Mouse (Mus musculus): ENCODE results near the gene Hist1h4b. TPM values are rescaled to one million over a fixed set of nuclear protein-coding genes. Genes with fewer than 3 reads are reported as not detected.

The Hist1h4b gene
- polyA plus RNA-seq, 1 experiment: 27.4 TPM

DNA sequence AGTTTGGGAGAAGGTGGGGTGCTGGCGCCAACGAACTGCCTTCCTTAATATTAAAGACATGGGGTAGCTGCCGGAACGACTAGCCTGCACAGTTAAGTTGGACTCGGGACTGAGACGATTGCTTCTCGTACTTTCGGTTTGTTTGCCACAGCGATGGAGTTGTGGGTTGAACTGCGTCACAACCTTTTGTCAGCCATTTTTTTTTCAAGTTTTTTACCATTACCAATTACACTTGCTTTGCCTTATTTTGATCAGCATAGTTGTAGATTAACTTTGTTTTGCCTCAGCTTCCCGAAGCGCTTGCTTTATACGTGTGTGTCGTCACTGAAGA, 16.9 kb upstream of the Hist1h4b start:
- peak in 1 of 2 experiments; percentile 88 for DNase-seq (ENCODE audit: low read depth in 1 of 2, low spot score in 2 of 2)
- H3K4me1 ChIP-seq (ENCODE audit: control insufficient read depth, insufficient read depth, insufficient read length): no peaks in the 10 kb centered on the region; the same call in 1 of the 2 replicates
- WGBS: under 1% methylated on average over 14 of the region's 14 CpGs
- no peaks in the 10 kb centered on the region for H3K27me3 ChIP-seq (ENCODE audit: control insufficient read depth, insufficient read depth, low read length)
- H3K36me3 ChIP-seq (ENCODE audit: control insufficient read depth, insufficient read depth, low read length): no peaks in the 10 kb centered on the region; the same call in 1 of the 2 replicates
- TF ChIP-seq CTCF (IDR thresholded peaks at IDR 0.05; ENCODE audit: extremely low read depth, insufficient read depth, insufficient read length, insufficient replicate concordance) (no peak), POLR2A (IDR thresholded peaks at IDR 0.05; ENCODE audit: low read depth, low read length) (peak; percentile 33)
- H3K4me3 ChIP-seq (ENCODE audit: extremely low read depth, insufficient read depth, insufficient read length): peak overlapping the region; percentile 67
- H3K27ac ChIP-seq (ENCODE audit: insufficient read depth, low read length): peak overlapping the region; percentile 98

DNA sequence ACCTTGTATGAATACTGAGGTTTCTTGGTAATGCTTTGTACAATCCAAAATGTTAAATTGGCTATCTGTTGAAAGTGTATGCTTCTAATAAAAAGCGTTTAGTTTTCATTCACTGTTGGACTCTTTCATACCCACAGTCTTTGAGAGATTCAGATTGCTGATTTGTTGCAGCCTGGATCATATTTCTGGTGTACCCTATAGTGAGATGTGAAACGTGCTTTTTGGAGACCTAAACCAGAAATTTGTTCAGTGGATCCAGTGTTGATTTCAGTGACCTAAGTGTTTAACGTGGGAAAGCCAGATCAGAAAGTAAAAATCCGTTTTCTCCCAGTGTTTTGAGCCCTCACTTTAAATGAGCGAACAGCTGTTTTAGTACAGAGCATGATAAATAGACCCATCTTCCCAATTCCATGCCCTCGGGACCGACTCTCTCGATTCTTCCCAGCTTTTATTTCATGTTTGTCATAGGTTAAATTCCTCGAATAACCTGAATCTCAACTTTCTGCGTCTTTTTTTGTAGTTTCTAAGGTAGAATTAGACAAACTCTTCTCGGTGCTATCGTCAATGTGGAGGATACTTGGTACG, 16.5 kb upstream of the Hist1h4b start:
- 28% methylated on average over 13 of the region's 13 CpGs for WGBS
- peak overlapping the region; percentile 67 for H3K4me3 ChIP-seq (ENCODE audit: extremely low read depth, insufficient read depth, insufficient read length)

DNA sequence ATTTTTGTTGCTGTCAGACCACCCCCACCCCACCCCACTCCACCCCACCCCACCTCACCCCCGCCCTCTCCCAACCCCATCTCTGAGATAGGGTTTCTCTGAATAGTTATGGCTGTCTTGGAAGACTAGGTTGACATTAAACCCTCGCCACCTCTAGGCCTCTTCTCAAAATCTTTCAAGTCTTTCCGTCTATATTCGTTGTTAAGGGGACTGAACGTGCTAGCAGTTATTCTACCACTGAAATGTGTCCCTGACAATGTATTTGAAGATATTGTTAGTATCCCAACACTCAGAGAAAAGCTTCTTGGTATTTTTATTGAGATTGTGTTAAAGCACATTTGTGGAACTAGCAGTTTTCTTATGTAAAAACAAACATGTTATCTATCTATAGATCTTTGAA, 15.9 kb upstream of the Hist1h4b start:
- WGBS: 64% methylated on average over 5 of the region's 5 CpGs
- H3K4me3 ChIP-seq (ENCODE audit: extremely low read depth, insufficient read depth, insufficient read length): no peak overlapping the region; the same call in 1 of the 2 replicates
- DNase-seq (ENCODE audit: low read depth in 1 of 2, low spot score in 2 of 2): no peak
- no peaks in the 10 kb centered on the region; the same call in 1 of the 2 replicates for H3K4me1 ChIP-seq (ENCODE audit: control insufficient read depth, insufficient read depth, insufficient read length)
- no peaks in the 10 kb centered on the region; the same call in 1 of the 2 replicates for H3K36me3 ChIP-seq (ENCODE audit: control insufficient read depth, insufficient read depth, low read length)
- TF ChIP-seq POLR2A (IDR thresholded peaks at IDR 0.05; ENCODE audit: low read depth, low read length): no peak
- no peak for TF ChIP-seq CTCF (IDR thresholded peaks at IDR 0.05; ENCODE audit: extremely low read depth, insufficient read depth, insufficient read length, insufficient replicate concordance)
- H3K27me3 ChIP-seq (ENCODE audit: control insufficient read depth, insufficient read depth, low read length): no peaks in the 10 kb centered on the region
- no peak overlapping the region for H3K27ac ChIP-seq (ENCODE audit: insufficient read depth, low read length)

More for the DNA sequence above, 16.5 kb upstream of the Hist1h4b start:
- no peaks in the 10 kb centered on the region for H3K27me3 ChIP-seq (ENCODE audit: control insufficient read depth, insufficient read depth, low read length)
- H3K4me1 ChIP-seq (ENCODE audit: control insufficient read depth, insufficient read depth, insufficient read length): no peaks in the 10 kb centered on the region; the same call in 1 of the 2 replicates
- TF ChIP-seq CTCF (IDR thresholded peaks at IDR 0.05; ENCODE audit: extremely low read depth, insufficient read depth, insufficient read length, insufficient replicate concordance) (no peak), POLR2A (IDR thresholded peaks at IDR 0.05; ENCODE audit: low read depth, low read length) (no peak)
- no peak for DNase-seq (ENCODE audit: low read depth in 1 of 2, low spot score in 2 of 2)
- peak overlapping the region; percentile 98 for H3K27ac ChIP-seq (ENCODE audit: insufficient read depth, low read length)
- H3K36me3 ChIP-seq (ENCODE audit: control insufficient read depth, insufficient read depth, low read length): no peaks in the 10 kb centered on the region; the same call in 1 of the 2 replicates

DNA sequence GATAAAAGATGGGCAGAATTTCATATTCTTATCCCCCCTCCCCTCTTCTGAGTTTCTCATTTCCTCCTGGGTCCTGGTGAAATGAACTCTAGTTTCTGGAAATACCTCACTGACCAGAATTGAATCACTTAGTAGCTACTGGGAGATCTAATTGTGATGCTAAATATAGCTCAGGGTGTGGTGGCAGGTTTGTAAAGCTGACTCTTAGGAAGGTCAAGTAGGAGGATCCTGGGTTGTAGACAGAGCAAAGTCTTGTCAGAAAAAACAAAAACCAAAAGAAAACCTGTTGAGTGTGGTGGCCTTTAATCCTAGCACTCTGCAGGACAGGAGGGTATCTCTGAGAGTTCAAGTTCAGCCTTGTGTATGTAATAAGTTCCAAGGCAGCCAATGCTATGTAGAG, 14.8 kb upstream of the Hist1h4b start:
- Histone ChIP-seq H3K36me3 (ENCODE audit: control insufficient read depth, insufficient read depth, low read length) (no peaks in the 10 kb centered on the region; the same call in 1 of the 2 replicates), H3K4me1 (ENCODE audit: control insufficient read depth, insufficient read depth, insufficient read length) (no peaks in the 10 kb centered on the region; the same call in 1 of the 2 replicates), H3K27ac (ENCODE audit: insufficient read depth, low read length) (no peak overlapping the region), H3K4me3 (ENCODE audit: extremely low read depth, insufficient read depth, insufficient read length) (no peak overlapping the region), H3K27me3 (ENCODE audit: control insufficient read depth, insufficient read depth, low read length) (no peaks in the 10 kb centered on the region)
- TF ChIP-seq POLR2A (IDR thresholded peaks at IDR 0.05; ENCODE audit: low read depth, low read length) (no peak), CTCF (IDR thresholded peaks at IDR 0.05; ENCODE audit: extremely low read depth, insufficient read depth, insufficient read length, insufficient replicate concordance) (no peak)
- DNase-seq (ENCODE audit: low read depth in 1 of 2, low spot score in 2 of 2): no peak

DNA sequence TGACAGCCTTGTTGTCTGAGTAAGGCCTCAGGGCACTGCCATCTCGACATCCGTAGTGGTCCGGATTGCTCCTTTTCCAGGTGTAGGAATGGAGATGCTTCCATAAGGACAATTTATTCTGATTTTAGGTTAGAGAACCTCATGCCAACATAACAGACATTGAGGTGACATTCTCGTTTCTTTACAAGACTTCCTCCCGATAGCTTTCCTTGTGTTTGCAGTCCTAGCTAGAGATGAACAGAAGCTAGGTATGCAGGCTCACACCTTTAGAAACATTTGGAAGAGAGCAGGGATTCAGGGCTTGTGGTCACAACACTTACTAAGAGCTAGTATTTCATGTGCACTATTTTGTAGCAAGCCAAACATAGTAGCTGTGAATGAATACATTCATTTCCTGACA, 13.6 kb upstream of the Hist1h4b start:
- no peak for DNase-seq (ENCODE audit: low read depth in 1 of 2, low spot score in 2 of 2)
- H3K4me1 ChIP-seq (ENCODE audit: control insufficient read depth, insufficient read depth, insufficient read length): no peaks in the 10 kb centered on the region; the same call in none of the 2 replicates
- no peaks in the 10 kb centered on the region for H3K27me3 ChIP-seq (ENCODE audit: control insufficient read depth, insufficient read depth, low read length)
- no peaks in the 10 kb centered on the region; the same call in 1 of the 2 replicates for H3K36me3 ChIP-seq (ENCODE audit: control insufficient read depth, insufficient read depth, low read length)
- no peak for TF ChIP-seq CTCF (IDR thresholded peaks at IDR 0.05; ENCODE audit: extremely low read depth, insufficient read depth, insufficient read length, insufficient replicate concordance)
- no peak for TF ChIP-seq POLR2A (IDR thresholded peaks at IDR 0.05; ENCODE audit: low read depth, low read length)
- no peak overlapping the region for H3K27ac ChIP-seq (ENCODE audit: insufficient read depth, low read length)
- H3K4me3 ChIP-seq (ENCODE audit: extremely low read depth, insufficient read depth, insufficient read length): no peak overlapping the region
- WGBS: 93% methylated on average over 5 of the region's 5 CpGs

DNA sequence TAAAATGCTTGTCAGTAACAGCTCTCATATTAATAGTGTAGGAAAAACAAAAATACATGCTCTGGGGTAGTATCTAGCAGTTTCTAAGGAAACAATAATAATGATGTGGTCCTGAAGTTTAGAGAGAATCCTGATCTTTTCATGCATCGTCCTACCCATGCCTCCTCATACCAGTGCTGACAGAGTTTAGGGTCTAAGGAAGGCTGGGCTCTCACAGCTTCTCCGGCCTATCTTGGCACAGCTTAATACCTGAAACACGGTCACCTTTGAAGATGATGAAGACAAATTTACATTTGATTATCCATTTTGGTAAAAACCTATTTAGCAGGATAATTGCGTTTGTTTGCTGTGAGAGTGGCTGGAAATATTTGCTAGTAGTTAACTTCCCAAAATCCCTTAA, 12.8 kb upstream of the Hist1h4b start:
- Histone ChIP-seq H3K27me3 (ENCODE audit: control insufficient read depth, insufficient read depth, low read length) (no peaks in the 10 kb centered on the region), H3K27ac (ENCODE audit: insufficient read depth, low read length) (no peak overlapping the region), H3K4me3 (ENCODE audit: extremely low read depth, insufficient read depth, insufficient read length) (no peak overlapping the region), H3K36me3 (ENCODE audit: control insufficient read depth, insufficient read depth, low read length) (no peaks in the 10 kb centered on the region; the same call in 1 of the 2 replicates), H3K4me1 (ENCODE audit: control insufficient read depth, insufficient read depth, insufficient read length) (no peaks in the 10 kb centered on the region; the same call in none of the 2 replicates)
- WGBS: 81% methylated on average over 4 of the region's 4 CpGs
- no peak for TF ChIP-seq CTCF (IDR thresholded peaks at IDR 0.05; ENCODE audit: extremely low read depth, insufficient read depth, insufficient read length, insufficient replicate concordance)
- TF ChIP-seq POLR2A (IDR thresholded peaks at IDR 0.05; ENCODE audit: low read depth, low read length): no peak
- no peak for DNase-seq (ENCODE audit: low read depth in 1 of 2, low spot score in 2 of 2)

Data from spleen, adult 2 months (tissue).